Mouse (Mus musculus) retina, postnatal 1 day (tissue): ENCODE measurements around the gene C5ar1.

ENCODE experiments used
- DNase-seq: peaks from one replicate; pipeline ENCODE4 v3.0.0-alpha.2; 2012

The C5ar1 gene

GRCm38 (mm10) chr7:16221582-16222272 lies 37.6 kb downstream of the C5ar1 start, which contains the start of gene Dhx34:
Gene Dhx34 (minus strand): TSS chr7:16222037.
- peak; percentile 97 for DNase-seq

GRCm38 (mm10) chr7:16213986-16214385 lies 45.4 kb downstream of the C5ar1 start:
- DNase-seq, result no peak

- no peak for DNase-seq
Observed at GRCm38 (mm10) chr7:16213196-16213595, 46.1 kb downstream of the C5ar1 start.

GRCm38 (mm10) chr7:16210862-16211365 lies 48.4 kb downstream of the C5ar1 start:
- no peak for DNase-seq

- DNase-seq, result no peak
Observed at GRCm38 (mm10) chr7:16208781-16209665, 50.3 kb downstream of the C5ar1 start.

GRCm38 (mm10) chr7:16207496-16207895 lies 51.8 kb downstream of the C5ar1 start:
- no peak for DNase-seq

- no peak for DNase-seq
Observed at GRCm38 (mm10) chr7:16207076-16207475, 52.3 kb downstream of the C5ar1 start.

GRCm38 (mm10) chr7:16204791-16205190 lies 54.5 kb downstream of the C5ar1 start:
- no peak for DNase-seq

- no peak for DNase-seq
Observed at GRCm38 (mm10) chr7:16203505-16203903, 55.8 kb downstream of the C5ar1 start.

- no peak for DNase-seq
Observed at GRCm38 (mm10) chr7:16202756-16203504, 56.4 kb downstream of the C5ar1 start.

- DNase-seq, result no peak
Observed at GRCm38 (mm10) chr7:16201136-16201535, 58.2 kb downstream of the C5ar1 start.

- no peak for DNase-seq
Observed at GRCm38 (mm10) chr7:16198540-16198939, 60.8 kb downstream of the C5ar1 start.

GRCm38 (mm10) chr7:16197166-16197565 lies 62.2 kb downstream of the C5ar1 start:
- no peak for DNase-seq
